Mouse (Mus musculus) yolk sac, embryonic 10.5 days (tissue): Measurements from ENCODE around the gene Syt7.

Source experiments
- DNase-seq: peaks from one replicate; pipeline ENCODE4 v3.0.0-alpha.2; 2017; ENCODE audit warnings: low spot score

The Syt7 gene

DNA sequence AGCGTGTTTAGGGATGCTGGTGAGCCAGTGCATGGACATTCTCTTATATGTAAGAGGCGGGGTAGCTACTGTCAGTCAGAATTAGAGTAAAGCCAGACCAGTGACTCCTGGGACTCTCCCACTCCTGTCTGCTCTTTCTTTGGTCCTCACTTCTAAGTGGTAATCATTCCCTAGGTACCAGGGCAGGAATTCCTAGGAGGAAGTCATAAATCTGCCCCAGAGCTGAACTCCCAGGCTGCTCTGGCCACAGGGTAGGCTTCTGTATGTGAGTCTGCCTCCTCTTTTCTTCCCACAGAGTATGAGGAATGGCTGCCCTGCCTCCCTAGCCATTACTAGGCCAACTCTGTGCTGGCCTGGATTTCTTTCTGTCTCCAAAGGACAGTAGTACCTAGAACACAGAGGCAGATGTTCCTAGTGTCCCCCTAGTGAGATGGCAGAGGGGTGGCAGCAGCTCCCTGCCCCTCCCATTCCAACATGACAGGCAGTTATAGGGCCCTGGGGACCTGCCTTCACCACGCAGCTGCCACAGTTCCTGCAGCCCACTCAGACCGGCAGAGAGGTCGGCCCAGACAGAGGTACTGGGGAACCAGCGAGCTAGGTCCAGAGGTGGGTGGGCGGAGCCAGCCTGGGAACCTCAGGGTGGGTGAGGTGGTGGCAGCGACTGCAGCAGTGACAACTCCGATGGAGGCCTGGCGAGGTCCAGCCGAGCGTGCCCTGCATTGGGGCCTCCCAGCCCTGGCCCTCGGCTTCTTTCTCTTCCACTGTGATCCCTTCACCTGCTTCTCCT is 36.8 kb downstream of the Syt7 start:
- DNase-seq = peak; percentile 55

DNA sequence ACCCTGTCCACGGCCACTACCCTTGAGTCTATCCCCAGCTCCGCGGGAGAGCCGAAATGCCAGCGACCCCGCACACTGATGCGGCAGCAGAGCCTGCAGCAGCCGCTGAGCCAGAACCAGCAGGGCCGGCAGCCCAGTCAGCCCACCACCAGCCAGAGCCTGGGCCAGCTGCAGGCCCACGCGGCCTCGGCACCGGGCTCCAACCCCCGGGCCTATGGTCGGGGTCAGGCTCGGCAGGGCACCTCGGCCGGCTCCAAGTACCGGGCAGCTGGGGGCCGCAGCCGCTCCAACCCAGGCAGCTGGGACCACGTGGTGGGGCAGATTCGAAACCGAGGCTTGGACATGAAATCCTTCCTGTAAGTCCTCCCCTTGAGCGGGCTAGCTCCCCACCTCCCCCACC is 37.4 kb downstream of the Syt7 start:
- DNase-seq = no peak

DNA sequence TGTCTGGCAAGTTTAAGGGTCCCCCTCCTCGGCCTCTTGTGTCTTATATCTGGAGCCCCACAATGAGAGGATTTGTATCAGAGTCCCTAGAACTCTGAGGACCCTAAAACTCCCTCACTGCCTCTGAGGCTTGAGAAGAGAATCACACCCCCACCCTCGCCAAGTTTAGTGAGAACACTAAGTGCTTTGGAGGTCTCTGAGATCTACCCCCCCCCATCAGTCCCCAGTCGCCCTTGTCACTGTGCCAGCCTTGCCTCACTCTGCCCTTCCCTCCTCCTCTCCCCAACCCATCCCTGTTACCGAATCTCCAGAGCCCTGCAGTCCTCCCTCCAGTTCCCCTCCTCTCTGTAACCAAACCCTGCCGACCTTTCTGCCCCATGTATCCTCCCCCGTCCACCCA is 37.9 kb downstream of the Syt7 start:
- DNase-seq = no peak

DNA sequence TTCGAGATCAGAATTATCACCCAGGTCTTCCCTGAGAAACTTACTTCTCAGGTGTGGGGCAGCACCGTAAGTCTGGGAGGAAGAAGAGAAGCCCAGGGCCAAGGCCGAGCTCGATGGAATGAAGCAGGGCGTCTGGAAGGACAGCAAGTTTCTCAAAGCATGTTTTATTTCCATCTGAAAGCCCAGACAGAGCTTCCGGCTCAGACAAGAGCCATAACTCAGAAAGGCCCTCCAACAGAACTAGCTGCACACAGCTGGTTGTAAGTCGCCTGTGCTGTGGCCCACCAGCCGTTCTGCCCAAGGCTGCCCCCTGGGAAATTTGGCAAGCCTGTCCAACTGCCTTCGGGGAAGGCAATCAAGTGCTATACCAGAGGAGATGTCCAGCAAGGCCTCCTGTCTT is 38.5 kb downstream of the Syt7 start:
- DNase-seq = no peak

DNA sequence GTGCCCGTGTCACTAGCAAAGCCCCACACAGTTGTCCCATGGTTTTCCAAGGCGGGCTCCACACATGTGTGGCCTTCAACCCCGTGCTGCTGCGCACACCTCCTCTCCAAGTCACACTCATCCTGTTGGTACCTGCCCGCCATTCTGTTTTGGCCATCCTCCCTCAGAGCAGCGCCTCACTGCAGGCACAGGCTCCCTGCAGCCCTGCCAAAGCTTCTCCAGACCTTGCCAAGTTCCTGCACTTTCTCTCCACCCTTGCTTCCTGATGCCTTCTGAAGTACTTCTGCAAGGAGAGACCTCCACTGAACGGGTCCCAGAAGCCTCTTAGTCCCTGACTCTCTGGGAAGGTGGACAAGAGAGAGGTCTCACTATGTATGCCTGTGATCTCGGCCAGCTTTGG is 40.5 kb downstream of the Syt7 start:
- no peak for DNase-seq

DNA sequence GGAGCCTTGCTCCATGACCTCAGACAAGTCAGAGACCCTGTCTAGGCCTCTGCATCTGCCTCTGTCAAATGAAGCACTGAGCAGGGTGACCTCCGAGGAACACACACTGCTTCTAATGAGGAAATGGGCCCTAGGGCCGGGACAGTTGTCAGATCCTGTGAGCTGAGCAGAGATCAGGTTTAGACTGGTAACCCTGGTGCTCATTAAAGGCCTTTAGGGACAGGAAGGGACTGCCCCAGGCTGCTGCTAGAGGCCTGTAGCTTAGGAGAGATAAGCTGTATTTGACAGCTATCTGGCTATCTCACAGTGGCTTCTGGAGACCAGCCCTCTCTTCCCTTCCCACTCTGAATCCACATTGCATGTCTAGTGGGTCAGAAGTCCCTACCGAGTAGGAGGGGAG is 42.5 kb downstream of the Syt7 start:
- DNase-seq = no peak

DNA sequence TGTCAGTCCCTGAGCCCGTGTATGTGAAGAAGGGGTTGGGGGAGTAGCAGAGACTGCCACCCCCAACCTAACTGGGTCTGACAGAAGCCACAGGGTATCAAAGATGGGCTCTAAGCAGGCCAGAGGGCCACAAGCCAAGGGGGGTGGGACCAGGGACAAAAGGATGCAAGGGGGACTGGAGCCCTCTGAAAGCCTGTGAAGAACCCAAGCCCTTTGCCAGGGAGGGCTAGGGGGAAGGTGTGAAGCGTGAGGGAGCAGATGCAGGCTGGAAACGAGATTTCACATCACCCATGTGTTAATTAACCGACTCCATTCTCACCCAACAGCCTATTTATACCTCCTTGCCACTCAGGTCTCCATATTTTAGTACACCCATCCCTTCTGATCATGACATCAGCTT is 43.0 kb downstream of the Syt7 start:
- DNase-seq = no peak

DNA sequence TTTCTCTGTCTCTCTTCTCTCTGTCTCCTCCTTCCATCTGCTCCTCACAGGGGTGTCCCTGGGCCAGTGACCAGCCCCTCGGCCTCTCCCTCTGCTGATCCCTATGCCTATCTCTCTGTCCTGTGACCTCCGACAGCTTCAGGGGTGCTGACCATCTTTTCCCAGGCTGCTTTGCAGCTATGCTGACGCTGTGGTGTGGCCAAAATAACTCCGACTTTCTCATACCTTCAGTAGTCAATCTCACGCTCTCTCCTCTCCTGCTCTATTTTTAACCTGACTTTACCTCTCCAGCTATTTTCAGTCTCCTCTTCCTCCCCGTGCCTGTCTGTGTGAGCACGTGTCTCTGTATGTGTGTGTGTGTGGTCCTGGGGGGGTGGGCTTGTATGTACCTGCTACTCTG is 44.3 kb downstream of the Syt7 start:
- no peak for DNase-seq

DNA sequence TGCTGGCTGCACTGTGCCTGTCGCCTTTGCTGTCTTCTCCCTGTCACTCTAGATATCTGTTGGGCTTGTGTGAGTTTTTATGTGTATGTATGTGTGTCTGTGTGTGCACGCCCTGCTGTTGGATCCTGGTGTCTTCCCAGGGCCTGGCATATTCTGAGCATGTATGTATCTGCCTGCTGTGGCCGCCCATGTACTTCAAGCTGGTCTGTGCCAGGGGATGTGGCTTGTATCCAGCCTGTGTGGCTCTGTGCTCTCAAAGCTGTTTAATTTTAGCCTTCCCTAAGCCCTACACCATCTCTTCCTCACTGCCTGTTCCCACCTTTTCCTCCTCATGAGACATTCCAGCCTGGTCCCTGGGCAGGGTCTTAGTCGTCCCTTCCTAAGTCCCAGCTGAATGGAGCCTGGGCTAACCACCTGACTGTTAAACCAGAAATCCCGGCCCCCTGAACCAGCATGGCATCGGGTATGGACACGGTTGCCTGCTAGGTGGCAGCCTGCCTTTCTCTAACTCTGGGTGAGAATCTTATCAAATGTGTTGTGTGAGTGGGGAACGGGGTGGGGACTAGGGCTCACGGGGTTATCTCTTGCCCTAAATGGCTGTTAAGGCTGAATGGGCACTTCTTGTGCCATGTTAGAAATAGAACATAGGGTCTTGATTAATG is 45.1 kb downstream of the Syt7 start:
- DNase-seq = no peak

DNA sequence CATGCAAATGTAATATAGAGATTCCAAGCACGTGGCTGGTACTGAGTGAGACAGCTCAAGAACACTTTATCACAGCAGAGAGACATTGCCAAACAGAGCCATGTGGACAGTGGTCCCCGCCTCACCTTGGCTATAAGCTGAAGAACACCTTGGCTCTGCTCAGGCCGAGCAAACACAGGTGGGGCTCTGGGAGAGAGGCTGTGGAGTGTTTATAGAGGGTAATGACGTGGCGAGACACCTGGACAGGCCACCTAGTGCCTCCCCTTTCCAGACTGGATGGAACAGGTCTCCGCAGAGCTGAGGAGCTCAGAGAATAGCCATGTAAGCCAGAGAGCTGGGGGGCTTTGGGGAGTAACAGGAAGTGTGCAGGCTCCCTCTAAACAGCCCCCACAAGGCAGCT is 46.0 kb downstream of the Syt7 start:
- no peak for DNase-seq

DNA sequence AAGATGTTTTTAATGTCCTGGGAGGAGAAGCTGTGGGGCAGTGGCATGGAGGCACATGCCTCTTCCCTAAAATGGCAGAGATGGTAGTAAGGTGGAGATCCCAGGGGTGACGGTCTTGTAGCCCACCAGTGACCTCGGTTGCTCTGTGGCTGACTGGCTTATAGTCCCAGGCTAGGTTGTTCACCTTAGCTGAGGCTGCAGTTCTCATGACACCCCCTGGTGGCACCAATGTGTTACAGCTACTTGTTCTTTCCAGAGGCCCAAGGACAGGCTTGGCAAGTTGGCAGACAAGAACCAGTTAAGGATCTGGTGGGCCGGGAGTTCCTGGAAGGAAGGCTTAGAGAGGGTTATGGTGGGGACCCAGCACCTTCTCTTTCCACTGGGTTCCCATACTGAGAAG is 47.0 kb downstream of the Syt7 start:
- peak; percentile 44 for DNase-seq

DNA sequence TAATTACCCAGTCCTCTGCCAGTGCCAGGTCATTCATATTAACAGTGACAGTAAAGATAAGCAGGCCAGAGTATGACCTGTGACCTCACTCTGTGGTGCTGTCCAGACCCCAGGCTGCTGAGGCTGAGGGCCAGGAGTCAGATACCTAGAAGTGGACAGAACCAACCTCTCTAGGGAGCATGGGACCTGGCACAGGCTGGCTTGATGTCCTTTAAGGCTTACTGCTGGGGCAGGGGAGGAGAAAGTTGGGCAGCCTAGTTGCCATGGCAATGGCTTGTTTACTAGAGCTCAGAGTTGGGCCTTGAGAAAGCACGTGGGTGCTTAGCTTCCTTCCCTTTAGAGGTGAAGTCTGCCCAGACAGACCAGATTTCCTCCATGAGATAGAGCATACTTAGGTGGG is 47.8 kb downstream of the Syt7 start:
- no peak for DNase-seq

DNA sequence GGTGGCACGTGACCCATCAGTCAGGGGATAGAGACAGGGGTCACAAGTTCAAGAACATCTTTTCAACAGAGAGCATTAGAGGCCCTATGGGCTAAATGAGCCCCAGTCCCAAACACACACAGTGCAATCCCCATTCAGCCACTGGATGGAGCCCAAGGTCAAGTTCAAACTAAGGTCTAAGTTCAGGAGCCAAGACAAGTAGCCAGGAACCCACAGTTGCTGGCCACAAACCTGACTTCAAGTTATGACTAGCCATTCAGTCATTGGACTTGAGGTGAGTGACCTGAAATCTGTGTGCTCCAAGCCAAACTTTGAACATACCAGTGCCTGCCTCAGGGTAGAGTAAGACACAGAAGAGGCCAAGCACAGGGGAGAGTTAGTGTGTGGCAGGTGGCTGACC is 48.6 kb downstream of the Syt7 start:
- DNase-seq = no peak

DNA sequence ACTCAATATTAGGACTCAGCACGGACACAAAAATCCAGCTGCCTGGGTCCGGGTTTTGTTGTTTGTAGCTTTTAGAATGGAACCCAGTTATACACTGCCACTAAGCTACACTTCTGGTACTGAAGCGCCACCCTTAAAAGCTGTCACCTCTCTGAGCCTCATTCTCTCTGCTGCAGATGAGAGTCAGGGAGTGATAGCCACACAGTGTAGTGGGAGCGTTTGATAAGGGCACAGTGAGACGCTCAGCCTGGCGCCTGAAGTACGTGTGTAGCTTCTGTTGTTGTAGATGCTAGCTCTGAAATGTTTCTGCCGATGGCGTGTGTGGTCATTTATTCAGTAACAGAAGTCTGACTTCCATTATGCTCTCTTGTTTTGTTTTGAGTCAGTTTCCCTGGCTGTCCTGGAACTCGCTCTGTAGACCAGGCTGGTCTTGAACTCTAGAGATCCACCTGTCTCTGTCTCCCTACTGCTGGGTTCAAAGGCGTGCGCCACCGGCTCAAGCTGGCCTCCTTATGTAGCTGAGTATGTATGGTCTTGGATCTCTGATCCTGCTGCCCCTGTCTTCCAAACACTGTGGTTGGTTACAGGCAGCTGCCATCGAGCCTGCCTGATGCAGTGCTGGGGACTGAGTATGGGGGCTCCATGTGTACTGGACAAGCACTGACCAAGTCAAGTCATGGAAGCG is 55.9 kb downstream of the Syt7 start:
- DNase-seq = no peak

DNA sequence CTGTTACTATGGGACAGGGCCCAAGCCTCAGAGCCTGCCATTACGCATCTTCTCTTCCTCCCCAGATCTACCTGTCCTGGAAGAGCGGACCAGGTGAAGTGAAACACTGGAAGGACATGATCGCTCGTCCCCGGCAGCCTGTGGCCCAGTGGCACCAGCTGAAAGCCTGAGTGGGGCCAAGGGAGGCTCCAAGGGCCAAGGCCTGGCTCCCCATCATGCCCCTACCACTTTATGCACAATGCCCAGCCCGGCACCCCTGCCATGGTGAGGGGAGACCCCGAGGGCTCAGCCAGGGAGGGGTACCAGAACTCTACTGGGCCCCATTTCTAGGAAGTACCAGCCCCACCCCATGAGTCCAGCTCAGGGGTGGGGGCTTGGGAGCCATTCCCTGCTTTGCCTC is 59.4 kb downstream of the Syt7 start:
- no peak for DNase-seq

DNA sequence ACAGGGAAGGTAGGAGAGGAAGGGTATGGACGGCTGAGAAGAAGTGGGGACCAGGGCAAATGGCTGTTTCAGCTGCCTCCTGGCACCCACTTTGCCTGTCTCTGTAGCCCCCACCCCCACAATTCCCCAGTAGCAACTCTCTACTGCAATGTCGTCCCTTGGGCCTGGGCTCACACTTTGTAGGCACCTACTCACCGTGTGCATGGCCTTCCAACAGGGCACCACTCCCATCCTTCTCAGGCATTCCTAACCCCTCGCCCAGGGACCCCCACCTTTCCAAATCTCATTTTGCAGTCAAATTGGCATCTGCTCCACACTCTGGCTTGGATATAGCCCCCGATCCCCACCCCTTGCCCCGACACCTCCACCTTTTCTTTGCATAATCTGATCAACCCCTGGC is 60.3 kb downstream of the Syt7 start:
- no peak for DNase-seq

DNA sequence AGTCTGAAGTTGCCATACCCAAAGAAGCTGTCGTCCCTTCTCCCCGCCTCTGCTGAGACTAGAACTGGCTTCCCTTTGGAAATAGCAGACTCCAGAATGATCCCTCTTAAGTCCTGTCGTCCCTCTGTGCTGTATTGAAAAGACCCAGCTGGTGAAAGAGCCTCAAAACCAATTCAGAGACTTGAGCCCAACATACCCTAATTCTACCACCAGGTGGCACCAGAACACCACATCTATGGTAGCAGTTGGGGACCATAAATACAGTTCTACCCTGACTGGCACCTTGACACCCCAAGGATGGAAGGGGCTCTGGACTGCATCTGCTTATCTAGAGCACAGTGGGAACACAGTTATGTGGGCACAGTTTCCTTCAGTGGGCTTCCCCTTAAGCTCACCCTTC is 60.8 kb downstream of the Syt7 start:
- peak; percentile 46 for DNase-seq

DNA sequence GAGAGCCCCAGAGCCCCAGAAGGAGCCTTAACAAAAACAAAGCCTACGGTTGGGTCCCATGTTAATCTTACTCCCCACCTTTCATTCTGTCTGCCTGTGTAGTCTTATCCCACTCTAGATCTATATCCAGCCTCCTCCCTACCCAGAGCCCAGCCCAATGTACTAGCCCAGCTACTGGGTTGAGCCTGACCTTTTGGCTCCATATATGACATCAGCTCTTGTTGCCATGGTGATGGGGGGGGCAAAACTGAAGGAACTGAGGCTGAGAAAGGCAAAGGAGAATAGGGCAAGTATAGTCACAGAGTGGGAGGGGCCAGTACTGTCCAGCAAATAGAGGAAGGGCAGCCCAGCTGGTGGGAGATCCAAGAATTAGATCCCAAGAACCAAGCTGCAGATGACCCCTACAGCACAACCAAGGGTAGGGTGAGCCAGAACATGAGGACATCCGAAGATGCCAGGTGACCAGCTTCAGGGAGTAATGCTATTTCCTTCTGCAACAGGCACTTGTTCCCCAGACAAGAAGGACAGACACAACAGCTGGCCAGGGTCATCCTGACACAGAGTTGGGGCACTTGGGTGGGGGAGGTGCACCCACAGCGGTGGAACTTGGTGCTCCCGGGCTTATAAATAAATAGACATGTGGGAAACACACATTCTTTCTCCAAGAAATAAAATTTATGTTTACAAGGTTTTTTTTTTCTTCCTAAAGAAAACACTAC is 66.0 kb downstream of the Syt7 start:
- no peak for DNase-seq

DNA sequence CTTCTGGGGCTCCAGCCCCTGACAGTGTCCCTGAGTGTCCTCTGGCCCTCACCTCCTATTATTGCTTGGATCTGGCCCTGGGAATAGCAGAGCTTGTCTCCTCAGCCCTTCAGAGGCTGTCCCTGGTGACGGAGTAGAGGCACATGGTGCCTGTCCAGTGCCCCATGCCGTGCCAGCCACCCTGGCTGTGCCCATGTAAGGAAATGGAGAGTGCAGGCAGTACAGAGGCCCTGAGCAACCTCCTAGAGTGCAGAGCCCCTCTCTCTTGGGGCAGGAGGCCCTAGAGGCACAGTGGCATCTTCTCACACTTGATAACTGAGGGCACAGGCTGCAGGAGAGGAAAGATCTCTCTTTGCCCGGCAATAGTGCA is 66.5 kb downstream of the Syt7 start:
- no peak for DNase-seq

DNA sequence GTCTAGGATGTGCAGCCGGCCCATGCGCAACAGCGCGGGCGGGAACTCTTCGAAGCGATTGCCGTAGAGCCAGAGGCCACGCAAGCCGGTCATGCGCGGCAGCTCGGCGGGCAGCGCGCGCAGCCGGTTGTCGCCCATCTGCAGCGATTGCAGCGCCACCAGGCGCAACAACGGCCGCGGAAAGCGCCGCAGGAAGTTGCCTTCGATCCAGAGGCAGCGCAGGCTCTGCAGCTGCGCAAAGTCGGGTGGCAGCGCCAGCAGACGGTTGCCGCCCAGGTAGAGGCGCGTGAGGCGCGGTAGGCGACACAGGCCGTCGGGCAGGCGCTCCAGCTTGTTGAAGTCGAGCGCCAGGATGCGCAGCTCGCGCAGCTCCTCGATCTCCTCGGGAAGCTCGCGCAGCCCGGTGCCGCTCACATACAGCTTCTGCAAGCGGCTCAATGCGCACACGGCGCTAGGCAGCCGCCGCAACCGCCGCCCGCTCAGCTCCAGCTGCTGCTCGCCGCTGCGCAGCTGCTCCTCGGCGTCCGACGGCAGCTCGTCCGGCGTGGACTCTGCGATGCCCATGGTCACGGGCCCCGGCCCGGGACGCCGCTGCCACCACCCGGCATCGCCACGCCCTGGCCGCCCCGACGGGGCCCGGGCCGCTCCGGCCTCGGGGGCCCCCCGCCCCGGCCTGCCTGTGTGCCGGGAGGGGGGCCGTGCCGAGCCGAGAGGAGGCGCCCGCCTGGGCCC is 68.0 kb downstream of the Syt7 start, which contains the start of gene Lrrc10b:
TSS of gene Lrrc10b (minus strand) at position 722 of the 732 bp plus-strand sequence.
- peak; percentile 52 for DNase-seq

DNA sequence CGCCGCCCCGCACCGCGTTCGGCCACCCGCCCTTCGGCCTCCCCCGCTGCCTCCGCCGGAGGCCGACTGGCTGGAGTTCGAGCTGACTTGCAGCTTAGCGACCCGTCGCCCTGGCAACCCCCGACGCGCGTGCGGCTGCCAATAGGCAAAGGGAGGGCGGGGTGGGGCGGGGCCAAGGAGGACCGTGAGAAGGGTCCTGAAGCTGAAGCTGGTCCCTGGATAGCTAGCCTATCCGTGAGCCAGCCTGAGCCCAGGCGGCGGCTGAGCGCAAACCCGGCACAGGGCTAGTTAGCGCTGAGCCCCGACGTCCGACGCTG is 68.6 kb downstream of the Syt7 start:
- DNase-seq = peak; percentile 91

DNA sequence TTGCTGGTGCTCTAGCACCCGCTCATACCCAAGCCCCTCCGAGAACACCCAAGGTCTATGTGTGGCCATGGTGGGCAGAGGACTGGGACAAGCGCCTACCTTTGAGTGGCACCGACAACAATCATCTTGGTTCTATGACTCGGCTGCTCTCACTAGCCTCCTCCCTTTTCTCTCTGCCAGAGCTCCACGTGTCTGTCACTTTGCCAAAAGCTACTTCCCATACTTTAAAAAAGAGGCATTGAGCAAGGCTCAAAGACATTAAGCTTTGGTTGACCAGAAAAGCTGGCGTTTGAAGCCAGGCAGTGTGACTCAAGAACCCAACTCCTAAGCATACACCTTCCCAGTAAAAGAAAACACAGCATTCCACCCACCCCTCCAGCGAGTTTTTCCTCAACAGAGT is 69.2 kb downstream of the Syt7 start:
- DNase-seq = no peak
